Mouse (Mus musculus): ENCODE results near the gene Clint1. TPM values are rescaled to one million over a fixed set of nuclear protein-coding genes. Genes with fewer than 3 reads are reported as not detected.

Clint1 gene
- polyA plus RNA-seq, 1 experiment from 2014 or later: 76.3 TPM

DNA sequence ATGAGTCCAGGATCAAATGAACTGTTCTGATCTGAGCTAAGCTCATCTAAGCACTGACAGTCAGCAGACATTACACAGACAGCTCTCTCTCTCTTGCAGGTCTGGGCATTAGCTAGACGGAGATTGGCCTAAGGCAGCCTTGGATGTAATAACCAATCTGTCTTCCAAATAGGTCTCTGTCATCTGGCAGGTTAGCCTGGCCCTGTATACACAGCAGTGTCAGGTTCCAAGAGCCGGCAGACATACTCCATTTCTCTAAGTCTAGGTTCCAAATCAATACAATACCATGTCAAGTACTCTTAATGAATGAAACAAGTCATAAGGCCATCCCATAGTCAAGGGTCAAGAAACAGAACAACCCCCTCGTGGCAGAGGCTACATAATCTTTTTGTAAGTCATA is 33.9 kb upstream of the Clint1 start:
- ATAC-seq (no peak), DNase-seq (ENCODE audit: low read depth, low spot score) (no peak)
- ChIA-PET CTCF (interaction anchor here (1.5 to 1.7 kb wide), 3 partner anchors 13 to 63 kb away, joined by 3 to 7 read pairs (median 3); no protein-coding TSS in a partner anchor), POLR2A (interaction anchor here (1.1 kb wide), 1 partner anchor 19 kb away, joined by 4 read pairs; no protein-coding TSS in a partner anchor)
- in situ Hi-C loops (cut with MboI; ENCODE audit: low pct_unique_long_range_greater_than_20kb): no loop called here
- H3K27me3 ChIP-seq: no peaks in the 10 kb centered on the region
- no peak for TF ChIP-seq CTCF (IDR thresholded peaks at IDR 0.05)

- ChIA-PET POLR2A (interaction anchor here (0.7 kb wide), 1 partner anchor 9 kb away, joined by 3 read pairs; no protein-coding TSS in a partner anchor), CTCF (interaction anchor here (1.2 to 1.5 kb wide), 2 partner anchors 11 to 63 kb away, joined by 3 to 7 read pairs; no protein-coding TSS in a partner anchor)
- DNase-seq (ENCODE audit: low read depth, low spot score) (no peak), ATAC-seq (no peak)
- TF ChIP-seq CTCF (IDR thresholded peaks at IDR 0.05): no peak
- in situ Hi-C loops (cut with MboI; ENCODE audit: low pct_unique_long_range_greater_than_20kb): no loop called here
- H3K27me3 ChIP-seq: no peaks in the 10 kb centered on the region
Measured at GRCm38 (mm10) chr11:45820930-45821329, 30.9 kb upstream of the Clint1 start.

- no peaks in the 10 kb centered on the region for H3K27me3 ChIP-seq
- DNase-seq (ENCODE audit: low read depth, low spot score) (no peak), ATAC-seq (no peak)
- in situ Hi-C loops (cut with MboI; ENCODE audit: low pct_unique_long_range_greater_than_20kb): no loop called here
- POLR2A ChIA-PET: interaction anchor here (0.6 to 1.4 kb wide), 5 partner anchors 10 to 1505 kb away, joined by 3 read pairs; partner anchors contain the start of gene Clint1
- CTCF ChIA-PET: interaction anchor here (1.3 to 3.4 kb wide), 4 partner anchors 10 to 54 kb away, joined by 5 to 7 read pairs (median 6); no protein-coding TSS in a partner anchor
- no peak for TF ChIP-seq CTCF (IDR thresholded peaks at IDR 0.05)
Measured at GRCm38 (mm10) chr11:45830112-45830511, 21.7 kb upstream of the Clint1 start.

DNA sequence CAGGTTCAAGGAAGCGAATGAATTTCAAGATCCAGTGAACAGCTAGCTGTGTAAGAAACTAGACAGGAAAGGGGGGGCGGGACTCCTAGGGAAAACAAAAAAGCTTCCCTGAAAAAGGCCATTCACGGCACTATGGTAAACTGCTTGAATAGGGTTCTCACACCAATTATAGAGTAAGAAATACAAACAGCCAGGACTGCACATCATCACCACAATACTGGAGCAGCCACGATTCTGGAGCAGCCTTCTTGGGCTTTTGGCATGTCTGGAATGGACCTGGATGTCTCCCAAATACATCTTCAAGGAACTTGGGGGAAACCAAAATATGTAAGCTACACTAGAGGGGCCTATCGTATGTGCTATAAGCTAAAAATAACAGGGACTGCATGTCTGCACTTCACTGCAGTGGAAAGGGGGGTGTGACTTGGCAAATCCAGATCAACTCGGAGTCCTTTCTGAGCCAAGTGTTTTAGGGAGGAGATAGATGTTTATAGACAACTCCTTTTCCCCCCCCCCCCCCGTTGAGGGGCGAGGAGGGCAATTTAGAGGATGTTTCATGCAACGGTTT is 21.0 kb upstream of the Clint1 start:
- no peaks in the 10 kb centered on the region for H3K27me3 ChIP-seq
- no peak for TF ChIP-seq CTCF (IDR thresholded peaks at IDR 0.05)
- POLR2A ChIA-PET: interaction anchor here (0.6 to 1.4 kb wide), 3 partner anchors 27 to 1506 kb away, joined by 3 read pairs; no protein-coding TSS in a partner anchor
- in situ Hi-C loops (cut with MboI; ENCODE audit: low pct_unique_long_range_greater_than_20kb): no loop called here
- CTCF ChIA-PET: interaction anchor here (1.3 to 3.4 kb wide), 4 partner anchors 10 to 53 kb away, joined by 5 to 7 read pairs (median 6); no protein-coding TSS in a partner anchor
- DNase-seq (ENCODE audit: low read depth, low spot score) (no peak), ATAC-seq (no peak)

DNA sequence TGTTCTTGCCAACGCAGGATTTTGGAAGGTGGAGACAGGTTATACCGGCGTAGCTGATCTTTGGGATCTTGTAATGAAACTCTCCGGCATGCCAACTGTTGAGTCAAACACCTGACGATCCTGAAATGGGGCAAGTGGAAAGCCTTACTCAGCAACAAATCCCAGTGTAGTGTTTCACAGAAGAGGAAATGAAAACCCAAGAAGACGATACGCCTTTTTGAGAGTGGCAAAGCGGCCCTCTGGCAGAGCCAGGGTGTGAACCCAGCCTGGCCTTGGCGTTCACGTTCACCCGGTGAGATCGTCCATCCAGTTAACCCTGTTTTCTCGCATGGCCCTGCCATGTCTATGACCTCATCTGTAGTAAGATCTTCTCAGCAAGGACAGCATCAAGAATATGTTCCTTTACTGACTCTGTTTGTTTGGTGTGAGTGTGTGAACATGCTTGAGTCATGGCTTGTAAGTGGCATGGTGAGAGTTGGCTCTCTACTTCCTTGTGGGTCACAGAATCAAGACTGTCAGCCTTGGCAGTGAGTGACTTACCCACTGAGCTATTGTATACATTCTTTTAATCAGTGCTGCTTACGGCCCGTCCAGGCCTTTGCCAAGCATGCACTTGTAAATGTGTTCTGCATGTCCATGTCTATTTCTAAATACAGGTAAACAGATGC is 20.2 kb upstream of the Clint1 start:
- ATAC-seq (no peak), DNase-seq (ENCODE audit: low read depth, low spot score) (no peak)
- POLR2A ChIA-PET: no interaction called here
- TF ChIP-seq CTCF (IDR thresholded peaks at IDR 0.05): no peak
- CTCF ChIA-PET: interaction anchor here (1.3 to 3.4 kb wide), 3 partner anchors 9 to 15 kb away, joined by 5 to 7 read pairs (median 7); no protein-coding TSS in a partner anchor
- H3K27me3 ChIP-seq: no peaks in the 10 kb centered on the region
- in situ Hi-C loops (cut with MboI; ENCODE audit: low pct_unique_long_range_greater_than_20kb): no loop called here

DNA sequence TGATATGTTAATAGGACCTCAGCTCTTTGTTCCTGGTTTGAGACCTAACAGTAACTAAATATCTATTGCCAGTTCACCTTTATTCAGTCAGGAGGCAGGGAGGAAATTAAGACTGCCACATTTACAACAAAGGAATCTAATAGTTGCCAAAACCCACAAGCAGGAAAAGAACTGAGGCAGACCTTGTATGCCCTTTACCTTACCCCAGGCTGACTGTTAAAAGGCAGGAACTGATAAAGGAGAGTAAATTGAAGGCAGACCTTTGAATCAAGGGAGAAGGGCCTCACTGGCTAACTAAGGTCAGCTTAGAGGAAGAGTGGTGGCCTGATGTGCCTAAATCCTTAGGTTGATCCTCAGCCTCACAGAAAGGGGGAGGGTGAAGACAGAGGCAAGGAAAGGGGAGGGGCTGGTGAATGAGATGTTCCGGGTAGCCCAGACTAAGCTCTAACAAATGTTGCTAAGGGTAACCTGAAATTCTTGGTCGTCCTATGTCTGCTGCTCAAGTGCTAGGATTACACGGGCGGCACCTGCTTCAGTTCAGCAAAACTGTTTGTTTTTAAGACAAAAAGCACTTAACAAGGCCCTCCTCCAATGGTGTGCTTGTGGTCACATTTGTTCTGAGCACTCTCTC is 16.1 kb upstream of the Clint1 start:
- no peaks in the 10 kb centered on the region for H3K27me3 ChIP-seq
- ATAC-seq (no peak), DNase-seq (ENCODE audit: low read depth, low spot score) (no peak)
- ChIA-PET POLR2A (interaction anchor here (0.8 kb wide), 1 partner anchor 18 kb away, joined by 3 read pairs; no protein-coding TSS in a partner anchor), CTCF (interaction anchor here (1.0 kb wide), 1 partner anchor 22 kb away, joined by 3 read pairs; no protein-coding TSS in a partner anchor)
- no peak for TF ChIP-seq CTCF (IDR thresholded peaks at IDR 0.05)
- in situ Hi-C loops (cut with MboI; ENCODE audit: low pct_unique_long_range_greater_than_20kb): no loop called here

GRCm38 (mm10) chr11:45837257-45837817 is 14.5 kb upstream of the Clint1 start:
- CTCF ChIA-PET: interaction anchor here (0.6 to 2.0 kb wide), 3 partner anchors 42 to 123 kb away, joined by 3 to 7 read pairs (median 4); no protein-coding TSS in a partner anchor

DNA sequence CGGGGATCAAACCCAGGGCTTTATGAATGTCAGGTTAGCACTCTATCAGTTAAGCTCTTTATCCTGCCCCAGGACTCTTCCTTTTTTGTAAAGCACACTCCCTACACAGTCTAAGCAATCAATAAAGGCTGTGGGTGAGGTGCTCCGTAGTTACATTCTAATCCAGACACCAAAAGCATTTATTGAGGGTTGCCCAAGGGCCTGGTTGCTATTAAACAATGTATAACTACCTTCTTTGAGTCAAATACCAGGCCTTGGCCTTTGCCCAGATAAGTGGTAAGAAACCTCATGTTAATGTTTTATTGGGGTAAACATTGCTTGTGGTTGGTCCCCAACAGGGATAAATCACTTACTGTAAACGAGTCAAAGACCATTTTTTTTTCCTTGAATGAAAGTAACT is 13.4 kb upstream of the Clint1 start:
- TF ChIP-seq CTCF (IDR thresholded peaks at IDR 0.05): no peak
- CTCF ChIA-PET: interaction anchor here (2.0 kb wide), 1 partner anchor 43 kb away, joined by 7 read pairs; no protein-coding TSS in a partner anchor

More at GRCm38 (mm10) chr11:45837257-45837817, 14.5 kb upstream of the Clint1 start:
- no peak for TF ChIP-seq CTCF (IDR thresholded peaks at IDR 0.05)
- in situ Hi-C loops (cut with MboI; ENCODE audit: low pct_unique_long_range_greater_than_20kb): no loop called here
- DNase-seq (ENCODE audit: low read depth, low spot score) (no peak), ATAC-seq (no peak)
- POLR2A ChIA-PET: no interaction called here
- no peaks in the 10 kb centered on the region for H3K27me3 ChIP-seq

DNA sequence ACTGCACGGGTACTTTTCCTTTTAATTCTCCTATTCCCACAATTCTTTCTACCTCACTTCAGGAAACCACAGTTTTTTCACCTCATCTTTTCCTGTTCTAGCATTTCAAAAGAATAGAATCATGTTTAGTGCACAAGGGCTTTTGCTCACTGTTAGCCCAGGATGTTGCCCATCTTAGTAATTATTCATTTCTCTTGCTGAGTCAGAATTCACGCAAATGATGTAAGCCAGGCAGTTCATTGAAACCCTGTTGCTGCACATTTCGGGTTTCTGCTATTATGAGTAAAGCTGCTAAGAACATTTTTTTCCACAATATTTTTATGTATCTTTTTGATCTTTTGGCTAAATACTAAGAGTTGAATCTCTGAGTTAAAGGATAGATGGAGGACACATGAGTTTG is 11.5 kb upstream of the Clint1 start:
- in situ Hi-C loops (cut with MboI; ENCODE audit: low pct_unique_long_range_greater_than_20kb): no loop called here

More for the DNA sequence above, 13.4 kb upstream of the Clint1 start:
- in situ Hi-C loops (cut with MboI; ENCODE audit: low pct_unique_long_range_greater_than_20kb): no loop called here
- DNase-seq (ENCODE audit: low read depth, low spot score): peak; percentile 82
- H3K27me3 ChIP-seq: no peaks in the 10 kb centered on the region
- peak; percentile 68 for ATAC-seq
- POLR2A ChIA-PET: interaction anchor here (0.6 to 1.0 kb wide), 3 partner anchors 15 to 46 kb away, joined by 3 to 6 read pairs (median 3); no protein-coding TSS in a partner anchor

DNA sequence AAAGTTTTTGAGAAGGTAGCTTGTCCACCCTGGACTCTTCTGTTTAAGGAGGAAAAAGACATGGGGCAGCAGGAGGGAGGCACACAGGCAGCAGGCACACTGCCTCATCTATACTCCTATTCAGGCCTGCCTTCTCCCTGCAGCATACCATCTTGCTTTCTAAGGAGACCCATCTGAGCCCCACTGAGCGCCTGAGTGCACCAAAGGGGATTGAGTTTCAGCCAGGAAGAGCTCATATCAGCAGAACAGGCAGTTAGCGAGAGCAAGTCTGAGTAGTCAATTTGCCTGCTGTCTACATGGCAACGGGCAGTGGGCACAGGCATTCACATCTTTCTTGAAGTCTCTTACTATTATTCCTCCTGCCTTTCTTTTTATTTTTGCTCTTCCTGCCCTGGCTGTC is 5.8 kb upstream of the Clint1 start:
- in situ Hi-C loops (cut with MboI; ENCODE audit: low pct_unique_long_range_greater_than_20kb): no loop called here
- TF ChIP-seq CTCF (IDR thresholded peaks at IDR 0.05): no peak
- DNase-seq (ENCODE audit: low read depth, low spot score) (no peak), ATAC-seq (no peak)
- ChIA-PET CTCF (interaction anchor here (1.3 to 1.6 kb wide), 2 partner anchors 32 to 35 kb away, joined by 3 read pairs; no protein-coding TSS in a partner anchor), POLR2A (no interaction called here)
- H3K27me3 ChIP-seq: no peaks in the 10 kb centered on the region

More for the DNA sequence above, 11.5 kb upstream of the Clint1 start:
- no peak for ATAC-seq
- DNase-seq (ENCODE audit: low read depth, low spot score): no peak
- TF ChIP-seq CTCF (IDR thresholded peaks at IDR 0.05): no peak
- H3K27me3 ChIP-seq: no peaks in the 10 kb centered on the region
- ChIA-PET POLR2A (no interaction called here), CTCF (interaction anchor here (1.3 to 1.9 kb wide), 3 partner anchors 10 to 33 kb away, joined by 3 to 5 read pairs (median 5); no protein-coding TSS in a partner anchor)
